Mouse (Mus musculus) liver, embryonic 11.5 days (tissue): Measurements from ENCODE around the gene S100a14. TPM values are rescaled to one million over a fixed set of nuclear protein-coding genes. Genes with fewer than 3 reads are reported as not detected.

ENCODE experiments used
- ATAC-seq: fragments of 200-750 bp; cut with Nextera tagmentation; replicated peaks from 2 replicates; pipeline ENCODE4 v1.8.0; 2017; ENCODE audit warnings: moderate number of reproducible peaks, mild to moderate bottlenecking, moderate TSS enrichment, moderate library complexity; ENCODE audit not compliant: low FRiP score
- DNase-seq: peaks from one replicate; pipeline ENCODE4 v3.0.0-alpha.2; 2017; ENCODE audit warnings: low spot score
- H3K27ac ChIP-seq: fragments of 300-500 bp; sonication (generic); 2 replicates; pipeline ENCODE4 v1.5.1; 2014; ENCODE audit warnings: mild to moderate bottlenecking, low read depth, low read length, control low read depth
- H3K27me3 ChIP-seq: fragments of 300-500 bp; sonication (generic); replicated peaks from 2 replicates; pipeline ENCODE4 v1.6.1; 2014; ENCODE audit warnings: low read length, mixed read lengths; ENCODE audit not compliant: control insufficient read depth, insufficient read depth
- H3K36me3 ChIP-seq: fragments of 300-500 bp; sonication (generic); 2 replicates; pipeline ENCODE4 v1.6.1; 2014; ENCODE audit warnings: mild to moderate bottlenecking, low read length, moderate library complexity, mixed read lengths; ENCODE audit not compliant: control insufficient read depth, insufficient read depth
- H3K4me1 ChIP-seq: fragments of 300-500 bp; sonication (generic); replicated peaks from 2 replicates; pipeline ENCODE4 v1.6.1; 2014; ENCODE audit warnings: low read length, mixed read lengths; ENCODE audit not compliant: control insufficient read depth, insufficient read depth
- H3K4me2 ChIP-seq: fragments of 300-500 bp; sonication (generic); 2 replicates; pipeline ENCODE4 v1.6.1; 2014; ENCODE audit warnings: mild to moderate bottlenecking, control low read depth, moderate library complexity
- H3K4me3 ChIP-seq: fragments of 300-500 bp; sonication (generic); 2 replicates; pipeline ENCODE4 v1.5.1; 2014; ENCODE audit warnings: low read depth, low read length, control low read depth
- H3K9ac ChIP-seq: fragments of 300-500 bp; sonication (generic); 2 replicates; pipeline ENCODE4 v1.6.1; 2014; ENCODE audit warnings: low read depth, low read length, control low read depth
- H3K9me3 ChIP-seq: fragments of 300-500 bp; sonication (generic); 2 replicates; pipeline ENCODE4 v1.6.1; 2016; ENCODE audit warnings: low read length, inconsistent platforms, mixed read lengths; ENCODE audit not compliant: control insufficient read depth
- WGBS: fragments of 180-500 bp; shearing (Covaris S2); extraction: QIAGEN DNeasy Blood & Tissue Kit; methylation state at CpG from one replicate; pipeline ENCODE4 v1.1.7; 2014; 5-methylcytosine and 5-hydroxymethylcytosine counted together
- polyA plus RNA-seq: library from polyadenylated mRNA; unstranded; fragments of >200 nt; fragmentation: Nextera tagmentation; extraction: Ambion mirVana; gene quantifications from 2 replicates; pipeline ENCODE4 v1.2.1, GENCODE M21; 2014

The S100a14 gene
- not detected in 2 replicates for polyA plus RNA-seq

- no peak within 1 kb of the TSS for H3K27ac ChIP-seq
- 63% methylated on average over 5 of the region's 5 CpGs for WGBS
- DNase-seq, result no peak
- no peaks in the 10 kb centered on the region for H3K27me3 ChIP-seq
- no peak within 1 kb of the TSS for H3K4me3 ChIP-seq
- no peak for ATAC-seq
- H3K4me2 ChIP-seq, result no peak within 1 kb of the TSS
- no peaks in the 10 kb centered on the region for H3K9me3 ChIP-seq
- no peaks in the 10 kb centered on the region for H3K4me1 ChIP-seq
- no peaks in the 10 kb centered on the region for H3K36me3 ChIP-seq
- H3K9ac ChIP-seq, result no peak within 1 kb of the TSS
These were observed at the start of gene S100a14 for GRCm38 (mm10) chr3:90526580-90526979. Gene S100a14, plus strand, starts transcription at chr3:90526856.

- Histone ChIP-seq H3K27me3 (no peaks in the 10 kb centered on the region), H3K9me3 (no peaks in the 10 kb centered on the region), H3K27ac (no peak overlapping the region), H3K36me3 (peaks cover 39% of the 10 kb centered on the region), H3K9ac (no peak overlapping the region), H3K4me1 (no peaks in the 10 kb centered on the region), H3K4me2 (no peak overlapping the region), H3K4me3 (no peak overlapping the region)
- DNase-seq (no peak), ATAC-seq (no peak)
- 83% methylated on average over 5 of the region's 5 CpGs for WGBS
These were observed 39.7 kb upstream of the S100a14 start for GRCm38 (mm10) chr3:90486998-90487397.

DNA sequence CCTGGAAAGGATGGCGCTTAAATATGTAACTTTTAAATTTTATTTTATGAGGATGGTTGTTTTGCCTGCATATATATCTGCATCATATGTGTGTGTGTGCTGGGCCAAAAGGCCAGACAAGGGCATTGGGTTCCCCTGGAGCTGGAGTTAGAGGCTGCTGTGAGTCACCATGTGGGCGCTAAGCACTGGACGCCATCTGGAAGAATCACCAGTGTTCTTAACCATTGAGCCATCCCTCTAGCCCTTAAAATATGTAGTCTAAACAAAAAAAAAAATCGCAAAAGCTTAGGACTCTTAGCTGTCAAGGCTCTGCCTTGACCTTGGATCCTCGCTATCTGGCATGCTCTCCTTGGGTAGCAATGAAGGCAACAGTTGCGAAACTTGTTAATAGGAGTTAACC, 38.1 kb upstream of the S100a14 start:
- DNase-seq (no peak), ATAC-seq (no peak)
- Histone ChIP-seq H3K4me3 (no peak overlapping the region), H3K27me3 (no peaks in the 10 kb centered on the region), H3K9me3 (no peaks in the 10 kb centered on the region), H3K36me3 (peaks cover 28% of the 10 kb centered on the region; the same call in 1 of the 2 replicates), H3K9ac (no peak overlapping the region), H3K4me2 (no peak overlapping the region), H3K27ac (no peak overlapping the region), H3K4me1 (no peaks in the 10 kb centered on the region)
- 91% methylated on average over 6 of the region's 6 CpGs for WGBS

DNA sequence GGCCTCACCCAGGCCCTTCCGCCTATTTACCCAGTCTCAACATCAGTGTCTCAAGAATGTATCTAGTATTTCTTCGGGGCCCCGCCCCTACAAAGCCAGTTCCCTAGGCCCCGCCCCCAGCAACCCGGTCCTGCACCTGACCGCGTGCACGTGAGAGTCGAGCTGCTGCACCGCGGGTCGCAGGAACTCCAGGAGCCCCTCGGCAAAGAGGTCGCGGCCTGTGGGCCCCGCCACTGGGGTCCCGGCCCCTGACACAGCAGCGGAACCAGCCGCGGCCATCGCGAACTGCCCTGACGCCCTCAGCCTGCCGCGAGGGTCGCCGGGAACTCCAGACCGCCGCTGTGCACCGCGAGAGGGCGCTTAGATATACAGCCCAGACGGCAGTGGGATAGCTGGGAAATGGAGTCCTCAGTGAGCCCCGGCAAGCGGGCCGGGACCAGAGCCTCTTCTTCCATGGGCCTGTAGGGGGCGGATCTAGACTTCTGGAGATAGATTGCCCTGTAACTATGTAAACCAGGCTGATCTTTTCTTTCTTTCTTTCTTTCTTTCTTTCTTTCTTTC, 35.9 kb upstream of the S100a14 start, which contains the start of gene Snapin:
Gene Snapin, minus strand, starts transcription at position 338 of the 561 bp plus-strand sequence.
- Histone ChIP-seq H3K4me3 (peak within 1 kb of the TSS; percentile 77), H3K36me3 (peaks cover 19% of the 10 kb centered on the region), H3K9me3 (no peaks in the 10 kb centered on the region), H3K27me3 (no peaks in the 10 kb centered on the region), H3K4me1 (no peaks in the 10 kb centered on the region), H3K27ac (peak within 1 kb of the TSS; percentile 73), H3K9ac (peak within 1 kb of the TSS; percentile 85), H3K4me2 (peak within 1 kb of the TSS; percentile 78)
- DNase-seq (peak; percentile 97), ATAC-seq (peak; percentile 99)
- WGBS, result under 1% methylated on average over 37 of the region's 37 CpGs

DNA sequence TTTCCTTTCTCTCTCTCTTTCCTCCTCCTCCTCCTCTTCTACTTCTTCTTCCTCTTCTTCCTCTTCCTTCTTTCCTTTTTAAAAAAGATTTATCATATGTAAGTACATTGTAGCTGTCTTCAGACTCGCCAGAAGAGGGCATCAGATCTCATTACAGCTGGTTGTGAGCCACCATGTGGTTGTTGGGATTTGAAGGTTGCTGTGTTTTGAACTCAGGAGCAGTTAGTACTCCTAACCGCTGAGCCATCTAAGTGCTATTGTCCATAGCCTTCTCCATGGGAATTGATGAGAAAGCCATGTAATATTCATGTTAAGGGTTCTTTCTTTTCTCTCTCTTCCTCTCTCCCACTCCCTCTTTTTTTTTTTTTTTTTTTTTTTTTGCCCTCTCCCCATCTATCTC, 35.3 kb upstream of the S100a14 start:
- Histone ChIP-seq H3K27me3 (no peaks in the 10 kb centered on the region), H3K9me3 (no peaks in the 10 kb centered on the region), H3K27ac (no peak overlapping the region), H3K4me1 (no peaks in the 10 kb centered on the region), H3K4me2 (no peak overlapping the region; the same call in 1 of the 2 replicates), H3K4me3 (no peak overlapping the region), H3K9ac (no peak overlapping the region), H3K36me3 (peaks cover 24% of the 10 kb centered on the region)
- peak; percentile 37; the same call in 1 of the 2 replicates for ATAC-seq
- no peak for DNase-seq
- WGBS, result 46% methylated on average over 2 of the region's 2 CpGs

DNA sequence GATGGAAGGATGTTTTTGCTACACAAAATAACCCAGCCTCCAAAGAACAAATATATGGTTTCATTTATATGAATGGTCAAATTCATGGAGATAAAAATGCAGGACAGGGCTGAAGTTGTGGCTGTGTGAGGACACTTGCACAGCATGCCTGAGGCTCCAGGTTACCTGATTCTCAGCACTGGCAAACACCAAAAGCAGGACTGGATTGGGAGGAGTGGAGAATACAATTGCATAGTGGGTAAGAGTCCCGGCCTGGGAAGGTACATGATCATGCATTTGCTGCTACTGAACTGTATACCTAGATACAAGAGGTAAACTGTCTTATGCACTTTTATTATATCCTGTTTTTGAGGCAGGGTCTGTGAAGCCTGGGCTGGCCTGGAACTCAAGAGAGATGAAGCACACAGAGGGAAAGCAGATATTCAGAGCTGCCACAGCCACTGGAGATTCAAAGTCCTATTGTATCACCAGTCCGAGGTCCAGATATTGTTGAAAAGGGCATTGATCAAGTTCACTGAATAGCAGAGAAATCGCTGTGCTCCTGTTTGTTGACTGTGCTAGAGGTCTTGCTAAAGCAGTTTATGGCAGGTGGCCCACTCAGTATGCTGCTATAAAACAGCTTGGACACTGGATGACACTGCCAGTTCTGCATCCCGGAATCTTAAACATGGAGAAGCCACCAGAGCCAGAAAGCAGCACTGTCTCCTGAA, 32.7 kb upstream of the S100a14 start:
- Histone ChIP-seq H3K9ac (no peak overlapping the region), H3K36me3 (peaks cover 31% of the 10 kb centered on the region), H3K9me3 (no peaks in the 10 kb centered on the region), H3K4me1 (no peaks in the 10 kb centered on the region), H3K27me3 (no peaks in the 10 kb centered on the region), H3K4me2 (no peak overlapping the region), H3K4me3 (no peak overlapping the region), H3K27ac (no peak overlapping the region)
- WGBS, result 63% methylated on average over 4 of the region's 4 CpGs
- DNase-seq (no peak), ATAC-seq (no peak)

DNA sequence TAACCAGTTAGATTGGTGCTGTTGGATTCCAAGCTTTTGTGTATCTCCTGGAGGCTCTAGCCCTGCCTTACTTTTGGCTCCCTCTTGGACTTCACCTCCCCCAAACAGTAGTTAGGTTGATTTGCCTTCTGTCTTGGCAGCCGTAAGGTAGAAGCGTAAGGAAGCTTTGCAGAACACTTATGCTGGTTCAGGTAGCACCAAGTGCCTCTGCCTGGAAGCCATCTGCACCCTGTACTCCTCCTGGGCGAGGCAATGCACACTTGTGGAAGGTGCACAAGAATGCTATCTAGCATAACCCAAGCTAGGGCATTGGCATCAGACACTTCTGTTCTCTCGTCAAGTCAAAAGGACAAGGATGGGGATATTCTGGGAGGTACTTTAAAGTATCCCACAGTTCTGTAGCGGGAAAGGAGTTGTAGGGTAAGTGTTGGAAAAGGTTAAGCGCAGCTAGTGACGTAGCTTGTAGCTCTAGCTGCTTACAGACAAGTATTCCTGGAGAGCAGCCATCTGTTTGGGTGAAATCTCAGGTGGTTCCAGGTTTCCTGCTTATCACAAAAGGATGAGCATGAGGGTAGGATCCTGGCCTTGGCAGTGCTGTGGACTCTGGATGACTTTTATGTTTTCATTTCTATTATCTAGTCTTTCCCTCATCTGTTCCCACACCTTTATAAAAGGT, 30.7 kb upstream of the S100a14 start:
- Histone ChIP-seq H3K27me3 (no peaks in the 10 kb centered on the region), H3K4me1 (no peaks in the 10 kb centered on the region), H3K4me2 (no peak overlapping the region), H3K4me3 (no peak overlapping the region), H3K9ac (no peak overlapping the region), H3K9me3 (no peaks in the 10 kb centered on the region), H3K27ac (no peak overlapping the region), H3K36me3 (peaks cover 37% of the 10 kb centered on the region)
- 92% methylated on average over 7 of the region's 7 CpGs for WGBS
- no peak for ATAC-seq
- no peak for DNase-seq

GRCm38 (mm10) chr3:90497597-90497996, 29.1 kb upstream of the S100a14 start:
- Histone ChIP-seq H3K4me2 (no peak overlapping the region), H3K4me1 (no peaks in the 10 kb centered on the region), H3K9ac (no peak overlapping the region), H3K27me3 (no peaks in the 10 kb centered on the region), H3K27ac (no peak overlapping the region), H3K9me3 (no peaks in the 10 kb centered on the region), H3K36me3 (peaks cover 42% of the 10 kb centered on the region), H3K4me3 (no peak overlapping the region)
- ATAC-seq (no peak), DNase-seq (no peak)
